Mouse (Mus musculus) adrenal gland (tissue): ENCODE measurements around the gene Madcam1.
"Not testable (repeated sequence)": the region's sequence is repeated elsewhere in the genome, so short reads cannot be mapped to it uniquely, and the experiment has no call there.

Source experiments
- intact Hi-C: fragments of 180-260 bp; cut with DNase I; formaldehyde crosslinking; loops from one replicate; pipeline ENCODE4 v1.15.1; 2025

The Madcam1 gene

DNA sequence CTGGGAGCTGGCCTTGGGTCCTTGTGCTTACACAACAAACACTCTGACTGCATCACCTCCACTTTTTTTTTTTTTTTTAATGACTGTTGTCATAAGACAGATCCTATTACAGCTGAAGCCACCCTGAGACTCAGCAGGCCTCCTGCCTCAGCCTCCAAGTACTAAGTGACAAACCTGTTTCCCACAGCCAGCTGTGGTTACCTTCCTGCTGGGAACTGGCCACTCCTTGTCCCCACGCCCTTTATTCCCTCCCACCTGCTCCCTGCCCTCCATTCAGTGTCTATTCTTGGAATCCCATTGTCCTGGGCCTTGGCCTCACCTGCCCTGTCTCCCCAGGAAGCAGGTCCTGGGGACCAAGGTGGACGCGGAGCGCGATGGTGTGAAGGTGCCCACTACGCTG lies 23.2 kb downstream of the Madcam1 start:
- intact Hi-C loops, result no loop called here

DNA sequence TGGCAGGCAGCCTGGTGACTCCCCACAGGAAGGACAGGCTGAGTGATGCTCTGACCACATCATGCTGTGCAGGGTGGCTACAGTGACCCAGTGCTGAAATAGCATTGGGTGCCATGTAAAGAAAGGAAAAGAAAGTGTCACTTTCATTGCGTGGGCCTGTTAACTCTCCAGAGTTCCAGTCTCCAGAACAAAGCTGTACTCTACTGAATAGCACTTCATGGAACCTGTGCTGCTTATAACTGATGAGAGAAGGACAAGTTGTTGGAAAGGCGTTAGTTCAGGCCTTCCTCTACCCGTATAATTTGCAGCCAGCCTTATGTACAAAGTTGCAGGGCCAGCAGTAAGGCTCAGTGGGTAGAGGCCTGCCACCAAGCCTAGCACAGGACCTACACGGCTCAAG lies 24.4 kb downstream of the Madcam1 start, which contains the start of gene Gzmm:
Gene Gzmm, plus strand, starts transcription at position 301 of the 400 bp plus-strand sequence.
- intact Hi-C loops, result no loop called here

DNA sequence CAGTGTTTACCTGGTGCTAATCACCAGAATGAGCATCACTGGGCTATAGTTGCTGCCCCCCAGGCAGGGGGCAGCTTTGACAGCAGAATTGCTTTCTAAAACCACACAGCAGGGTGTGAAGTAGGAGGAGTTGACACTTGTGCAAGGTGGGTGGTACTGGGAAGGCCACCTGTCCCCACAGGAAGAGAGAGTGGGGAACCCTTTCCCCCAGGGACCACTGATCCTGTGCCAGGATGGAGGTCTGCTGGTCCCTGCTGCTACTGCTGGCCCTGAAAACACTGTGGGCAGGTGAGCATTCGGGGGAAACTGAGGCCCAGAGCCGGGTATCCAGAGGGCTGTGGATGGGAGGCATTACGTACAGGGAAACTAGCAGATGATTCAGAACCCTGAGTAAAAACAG lies 24.8 kb downstream of the Madcam1 start:
- intact Hi-C loops, result no loop called here

DNA sequence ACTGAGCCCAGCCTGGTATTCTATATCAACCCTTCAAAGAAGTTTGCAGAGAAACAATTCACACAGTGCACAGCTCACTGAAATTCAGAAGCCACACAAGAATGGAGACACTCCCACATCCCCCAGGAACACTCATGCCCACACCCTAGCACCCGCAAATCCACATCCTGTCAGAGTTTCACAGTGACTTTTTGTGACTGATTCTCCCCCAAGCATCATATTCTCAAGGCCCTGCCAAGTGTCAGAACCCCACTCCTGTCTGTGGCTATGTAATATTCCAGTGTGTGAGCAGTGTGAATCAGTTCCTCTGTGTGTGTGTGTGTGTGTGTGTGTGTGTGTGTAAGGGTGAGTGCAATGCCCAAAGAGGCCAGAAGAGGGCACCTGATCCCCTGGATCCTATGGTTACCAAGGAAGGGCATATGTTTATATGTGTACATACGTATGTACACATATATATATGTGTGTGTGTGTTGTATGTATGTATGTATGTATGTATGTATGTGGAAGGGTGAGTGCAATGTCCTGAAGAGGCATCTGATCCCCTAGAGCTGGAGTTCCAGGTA lies 27.7 kb downstream of the Madcam1 start:
- intact Hi-C loops, result no loop called here

DNA sequence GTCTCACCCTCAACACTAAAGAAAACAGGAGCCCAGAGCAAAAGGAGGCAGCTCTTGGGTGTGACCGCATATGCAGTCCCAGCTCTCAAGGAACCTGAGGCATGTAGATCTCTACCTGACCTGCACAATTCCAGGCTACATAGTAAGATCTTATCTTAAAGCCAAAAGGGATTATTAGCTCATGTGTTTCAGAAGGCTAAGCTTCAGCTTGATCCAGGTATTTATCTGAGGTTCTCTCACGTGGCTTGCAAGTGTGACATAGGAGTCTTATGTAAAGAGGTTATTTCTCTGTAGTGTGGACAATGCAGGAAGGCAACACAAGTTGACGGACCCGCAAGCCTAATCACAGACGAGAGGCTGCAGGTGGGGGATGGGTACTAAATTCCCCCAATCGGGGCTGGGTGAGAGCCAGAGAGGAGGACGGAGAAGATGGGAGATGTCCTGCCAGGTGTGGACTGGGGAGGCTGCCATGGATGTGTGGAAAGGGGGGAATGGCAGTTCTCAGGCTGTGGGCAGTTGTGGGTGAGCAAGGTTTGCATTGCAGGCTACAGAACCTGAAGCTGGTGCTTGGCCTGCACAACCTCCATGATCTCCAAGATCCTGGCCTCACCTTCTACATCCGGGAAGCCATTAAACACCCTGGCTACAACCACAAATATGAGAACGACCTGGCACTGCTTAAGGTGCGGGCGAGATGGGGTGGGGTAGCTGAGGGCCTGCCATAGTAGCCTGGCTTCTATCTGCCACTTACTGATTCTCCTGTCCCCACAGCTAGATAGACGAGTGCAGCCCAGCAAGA lies 29.4 kb downstream of the Madcam1 start:
- intact Hi-C loops, result no loop called here

DNA sequence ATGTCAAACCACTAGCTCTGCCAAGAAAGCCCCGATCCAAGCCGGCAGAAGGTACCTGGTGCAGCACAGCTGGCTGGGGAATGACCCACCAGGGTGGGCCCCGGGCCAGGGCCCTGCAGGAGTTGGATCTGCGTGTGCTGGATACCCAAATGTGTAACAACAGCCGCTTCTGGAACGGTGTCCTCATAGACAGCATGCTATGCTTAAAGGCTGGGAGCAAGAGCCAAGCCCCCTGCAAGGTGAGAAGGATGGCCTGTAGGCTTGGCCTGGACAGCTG lies 30.0 kb downstream of the Madcam1 start:
- intact Hi-C loops, result no loop called here

DNA sequence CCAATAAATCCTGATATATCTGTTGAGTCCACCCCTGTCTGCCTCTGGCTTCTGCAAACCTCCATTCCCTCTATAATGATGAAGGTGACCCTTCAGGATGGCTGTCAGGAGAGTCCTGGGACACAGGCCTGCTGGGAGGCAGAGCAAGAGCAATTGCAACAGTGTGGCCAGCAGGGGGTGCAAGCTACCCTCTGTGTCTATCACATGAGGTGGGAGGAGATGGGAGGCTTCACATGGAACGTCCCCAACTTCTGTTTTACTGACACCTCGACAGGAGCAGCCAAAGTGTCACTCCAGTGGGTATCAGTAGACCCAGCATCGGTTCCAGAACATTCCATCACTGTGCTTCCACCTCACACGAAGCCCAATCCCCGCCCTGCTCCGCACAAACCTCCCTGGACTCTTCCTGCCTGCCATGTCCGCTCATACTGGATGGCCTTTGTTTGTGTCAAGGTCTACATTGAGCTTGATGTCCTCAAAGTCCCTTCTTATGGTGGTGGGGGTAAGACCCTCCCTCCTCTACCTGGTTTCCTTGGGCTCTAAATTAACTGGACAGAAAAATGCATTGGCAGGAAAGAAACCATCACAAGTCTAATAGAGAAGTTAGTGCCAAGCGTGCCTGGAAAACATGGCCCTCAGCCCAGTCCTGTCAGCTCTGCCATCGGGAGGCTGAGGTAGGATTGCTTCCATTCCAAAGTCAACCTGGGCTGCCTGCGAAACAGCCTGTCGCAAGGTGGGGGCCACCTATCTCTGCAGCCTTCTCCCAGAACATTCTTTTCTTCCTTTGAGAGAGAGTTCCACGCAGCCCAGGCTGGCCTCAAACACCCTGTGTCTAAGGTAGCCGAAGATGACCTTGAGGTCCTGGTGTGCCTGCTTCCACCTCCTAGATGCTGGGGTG lies 31.1 kb downstream of the Madcam1 start:
- intact Hi-C loops, result loop anchor here (5.0 kb wide), 1 partner anchor 92 kb away; no protein-coding TSS in a partner anchor

DNA sequence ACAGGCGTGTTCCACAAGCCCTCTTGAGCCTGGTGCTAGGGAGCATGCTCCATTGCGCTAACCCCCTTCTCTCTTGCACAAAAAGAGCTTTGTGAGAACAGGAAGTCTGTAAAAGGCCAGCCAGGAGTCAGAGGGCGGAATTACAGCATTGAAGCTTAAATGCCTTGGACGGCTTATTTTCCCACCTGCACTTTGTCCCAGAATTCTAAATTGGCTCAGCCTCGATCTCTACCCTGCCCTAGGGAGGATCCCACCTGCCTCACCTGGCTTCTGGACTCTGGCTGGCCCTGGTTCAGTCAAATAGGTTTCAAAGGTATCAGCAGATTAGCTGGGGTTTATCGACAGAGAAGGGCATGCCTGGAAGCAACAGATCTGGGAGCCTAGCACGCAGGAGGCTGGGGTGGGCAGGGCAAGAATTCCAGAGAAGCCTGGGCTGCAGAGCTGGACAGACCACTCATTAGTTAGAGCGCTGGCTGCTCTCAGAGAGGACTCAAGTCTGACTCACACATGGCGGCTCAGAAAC lies 31.8 kb downstream of the Madcam1 start:
- intact Hi-C loops, result loop anchor here (5.0 kb wide), 1 partner anchor 91 kb away; no protein-coding TSS in a partner anchor

DNA sequence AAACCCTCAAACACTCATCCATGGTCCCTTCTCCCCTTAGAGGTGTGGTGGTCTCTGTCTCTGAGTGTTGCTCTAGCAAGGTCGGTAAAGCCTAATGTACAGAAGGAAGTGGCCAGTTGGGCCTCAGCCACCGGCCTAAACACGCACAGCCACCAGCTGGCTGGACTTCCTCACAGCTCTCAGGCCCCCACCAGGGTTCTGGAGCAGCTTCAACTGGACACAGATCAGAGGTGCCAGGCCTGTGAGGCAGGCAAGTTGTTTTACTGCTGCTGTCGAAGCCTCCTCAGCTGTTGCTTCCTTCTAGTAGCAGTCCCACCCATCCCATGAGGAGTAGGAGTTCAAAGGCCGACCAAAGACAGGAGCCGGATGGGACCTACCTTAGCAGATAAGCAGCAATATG lies 33.6 kb downstream of the Madcam1 start:
- intact Hi-C loops, result loop anchor here (5.0 kb wide), 1 partner anchor 89 kb away; no protein-coding TSS in a partner anchor

DNA sequence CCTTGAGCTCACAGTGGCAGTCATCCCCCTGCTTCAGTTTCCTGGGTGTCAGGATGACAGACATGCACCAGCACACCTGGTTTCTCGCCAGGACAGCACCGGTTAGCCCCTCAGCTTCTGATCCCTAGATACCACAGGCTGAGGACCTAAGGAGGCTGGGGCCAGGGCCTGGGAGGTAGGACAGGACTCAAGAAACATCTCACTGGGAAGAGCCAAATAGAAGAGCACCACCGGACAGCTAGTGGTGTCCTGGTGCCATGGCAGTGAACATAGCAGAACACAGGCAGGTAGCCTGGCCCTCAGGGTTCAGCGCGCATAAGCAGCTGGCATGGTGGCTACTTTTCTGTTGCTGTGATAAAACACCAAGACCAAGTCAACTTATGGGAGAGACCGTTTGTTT lies 34.1 kb downstream of the Madcam1 start:
- intact Hi-C loops, result loop anchor here (5.0 kb wide), 1 partner anchor 89 kb away; no protein-coding TSS in a partner anchor

DNA sequence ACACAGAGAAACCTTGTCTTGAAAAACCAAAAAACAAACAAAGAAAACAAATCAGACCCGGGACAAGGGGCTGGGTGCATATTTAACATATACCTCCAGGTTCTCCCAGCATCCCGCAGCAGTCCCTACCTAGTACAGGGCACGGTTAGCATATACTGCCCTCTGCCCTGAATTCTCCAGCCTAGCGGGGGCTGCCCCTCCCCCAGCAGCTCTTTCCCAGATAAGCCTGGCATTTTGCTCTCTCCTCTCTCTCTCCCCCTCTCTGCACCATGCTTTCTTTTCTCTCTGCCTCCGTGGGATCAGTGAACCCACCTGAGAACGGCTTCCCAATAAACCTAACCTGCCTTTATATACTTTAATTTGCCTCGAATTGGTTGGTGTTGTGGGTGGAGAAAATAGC lies 36.3 kb downstream of the Madcam1 start:
- intact Hi-C loops, result no loop called here

DNA sequence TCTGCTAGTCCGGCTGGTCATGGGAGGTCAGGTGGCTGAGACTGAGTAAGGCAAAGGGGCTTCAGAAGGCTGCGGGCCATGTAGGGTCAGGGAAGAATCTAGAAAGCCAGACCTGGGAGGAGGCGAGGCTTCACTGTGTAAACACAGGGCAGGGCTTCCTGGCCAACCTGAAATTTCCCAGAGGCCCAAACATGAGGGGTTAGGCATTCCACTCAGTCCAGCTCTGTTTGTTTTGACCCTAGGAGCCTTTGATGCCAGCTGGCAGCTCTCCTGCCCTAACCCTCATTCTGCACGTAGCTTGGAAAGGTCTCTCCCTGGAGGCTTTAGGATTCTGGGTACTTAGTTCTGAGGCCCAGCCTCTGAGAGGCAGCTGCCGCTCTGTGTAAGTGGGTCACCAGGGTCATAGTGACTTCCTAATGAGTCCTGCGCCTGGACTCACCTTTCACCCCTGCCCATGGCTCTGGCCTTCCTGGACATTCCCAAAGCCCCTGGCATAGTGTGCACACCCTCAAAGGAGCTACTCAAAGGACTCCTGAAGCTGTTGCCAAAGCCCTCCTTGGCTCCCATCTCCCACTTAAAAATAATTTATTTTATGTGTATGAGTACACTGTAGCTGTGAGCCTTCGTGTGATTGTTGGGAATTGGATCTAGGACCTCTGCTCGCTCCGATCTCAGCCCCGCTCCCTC lies 37.2 kb downstream of the Madcam1 start:
- intact Hi-C loops, result no loop called here

DNA sequence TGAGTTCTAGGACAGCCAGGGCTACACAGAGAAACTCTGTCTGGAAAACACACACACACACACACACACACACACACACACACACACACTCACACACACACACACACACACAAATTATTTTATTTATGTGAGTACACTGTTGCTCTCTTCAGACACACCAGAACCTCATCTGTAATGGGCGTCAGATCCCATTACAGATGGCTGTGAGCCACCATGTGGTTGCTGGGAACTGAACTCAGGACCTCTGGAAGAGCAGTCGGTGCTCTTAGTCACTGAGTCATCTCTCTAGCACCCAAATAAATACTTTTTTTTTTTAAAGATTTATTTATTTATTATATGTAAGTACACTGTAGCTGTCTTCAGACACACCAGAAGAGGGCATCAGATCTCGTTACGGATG lies 38.6 kb downstream of the Madcam1 start:
- intact Hi-C loops, result not testable (repeated sequence)

DNA sequence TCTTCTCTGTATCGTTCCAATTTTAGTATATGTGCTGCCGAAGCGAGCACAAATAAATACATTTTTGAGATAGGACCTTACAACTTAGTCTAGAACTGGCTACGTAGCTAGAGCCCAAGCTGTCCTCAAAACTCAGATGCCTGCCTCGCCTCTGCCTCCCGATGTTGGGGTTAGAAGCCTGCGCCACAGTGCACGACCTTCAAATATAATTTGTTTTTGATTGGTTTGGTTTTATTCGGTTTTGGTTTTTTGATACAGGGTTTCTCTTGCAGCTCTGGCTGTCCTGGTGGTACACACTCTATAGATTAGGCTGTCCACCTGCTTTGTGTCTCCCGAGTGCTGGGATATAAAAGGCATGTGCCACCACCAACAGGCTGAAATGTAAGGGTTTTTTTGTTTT lies 39.2 kb downstream of the Madcam1 start:
- intact Hi-C loops, result no loop called here

DNA sequence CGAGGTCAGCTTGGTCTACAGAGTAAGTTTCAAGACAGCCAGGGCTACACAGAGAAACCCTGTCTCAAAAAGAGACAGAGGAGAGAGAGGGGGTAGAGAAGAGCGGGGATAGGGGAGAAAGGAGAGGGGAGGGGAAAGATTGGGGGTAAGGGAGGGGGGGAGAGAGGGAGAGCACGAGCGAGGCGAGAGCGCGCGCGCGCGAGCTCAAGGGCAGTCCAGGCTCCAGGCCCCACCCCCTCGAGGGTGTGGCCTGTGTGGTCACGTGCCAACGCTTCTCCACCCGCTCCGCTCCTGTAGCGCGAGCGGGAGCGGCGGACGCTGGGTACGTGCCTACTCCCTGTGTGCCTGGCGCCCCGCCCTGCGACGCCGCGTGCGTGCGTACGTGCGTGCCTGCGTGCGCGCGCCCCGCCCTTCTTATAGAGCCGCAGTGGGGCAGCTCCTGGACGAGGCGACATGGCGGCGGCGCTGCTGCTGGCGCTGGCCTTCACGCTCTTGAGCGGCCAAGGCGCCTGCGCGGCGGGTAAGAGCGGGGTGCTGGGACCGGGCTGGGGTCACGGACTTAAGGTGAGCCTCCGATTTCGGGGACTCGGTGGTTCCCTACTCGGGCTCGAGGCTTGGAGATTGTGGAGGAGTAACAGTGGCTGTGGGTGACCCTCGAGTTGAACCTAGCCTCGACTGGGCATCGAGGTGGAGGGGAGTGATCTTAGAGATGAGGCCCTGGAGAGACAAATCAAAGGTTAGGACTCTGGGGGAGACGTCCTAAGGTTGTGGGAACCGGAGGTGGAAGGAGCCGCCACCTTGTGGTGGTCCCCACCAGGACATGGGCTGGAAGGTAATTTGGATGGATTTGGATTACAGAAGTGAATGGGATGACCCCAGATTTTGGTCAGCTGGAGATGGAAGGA lies 40.0 kb downstream of the Madcam1 start, which contains the start of gene Bsg:
Gene Bsg, plus strand, starts transcription at position 427 of the 905 bp plus-strand sequence.
- intact Hi-C loops, result no loop called here

DNA sequence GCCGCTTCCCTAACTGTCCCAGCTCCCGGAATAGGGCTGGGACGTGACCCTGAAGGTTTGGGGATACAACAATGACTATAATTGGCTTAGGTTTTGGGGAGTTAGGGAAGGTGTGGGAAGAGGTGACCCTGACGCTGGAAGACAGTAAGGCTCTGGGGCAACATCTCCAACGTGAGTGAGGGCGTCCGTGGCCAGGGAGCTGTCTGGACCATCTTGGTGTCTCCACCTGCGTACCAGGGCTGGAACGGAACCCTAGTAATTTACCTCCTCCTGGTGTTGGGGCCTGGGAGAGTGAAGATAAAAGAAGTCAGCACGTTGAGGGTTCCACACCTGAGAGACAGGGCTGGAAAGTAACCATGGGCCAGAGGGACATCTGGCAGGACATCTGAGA lies 40.6 kb downstream of the Madcam1 start:
- intact Hi-C loops, result loop anchor here (5.0 kb wide), 1 partner anchor 77 kb away; no protein-coding TSS in a partner anchor

DNA sequence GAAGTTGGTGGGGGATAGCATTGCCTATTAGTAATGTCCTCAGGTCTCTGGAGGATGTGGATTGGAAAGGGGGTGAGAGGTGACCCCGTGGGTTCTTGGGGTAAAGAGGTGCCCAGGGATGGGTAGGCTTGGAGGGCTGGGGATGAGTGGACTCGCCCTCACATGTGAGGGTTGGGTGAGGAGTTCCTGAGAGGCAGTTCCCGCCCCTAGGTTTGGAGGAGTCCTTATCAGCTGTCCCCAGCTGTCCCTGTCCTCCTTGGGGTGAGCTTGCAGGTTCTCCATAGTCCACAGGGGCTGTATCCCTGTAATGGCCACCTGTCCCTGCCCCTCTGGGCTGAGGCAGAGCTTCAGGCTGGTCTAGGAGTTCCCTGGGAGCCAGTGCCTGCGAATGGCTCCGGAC lies 41.6 kb downstream of the Madcam1 start:
- intact Hi-C loops, result loop anchor here (5.0 kb wide), 1 partner anchor 76 kb away; no protein-coding TSS in a partner anchor

DNA sequence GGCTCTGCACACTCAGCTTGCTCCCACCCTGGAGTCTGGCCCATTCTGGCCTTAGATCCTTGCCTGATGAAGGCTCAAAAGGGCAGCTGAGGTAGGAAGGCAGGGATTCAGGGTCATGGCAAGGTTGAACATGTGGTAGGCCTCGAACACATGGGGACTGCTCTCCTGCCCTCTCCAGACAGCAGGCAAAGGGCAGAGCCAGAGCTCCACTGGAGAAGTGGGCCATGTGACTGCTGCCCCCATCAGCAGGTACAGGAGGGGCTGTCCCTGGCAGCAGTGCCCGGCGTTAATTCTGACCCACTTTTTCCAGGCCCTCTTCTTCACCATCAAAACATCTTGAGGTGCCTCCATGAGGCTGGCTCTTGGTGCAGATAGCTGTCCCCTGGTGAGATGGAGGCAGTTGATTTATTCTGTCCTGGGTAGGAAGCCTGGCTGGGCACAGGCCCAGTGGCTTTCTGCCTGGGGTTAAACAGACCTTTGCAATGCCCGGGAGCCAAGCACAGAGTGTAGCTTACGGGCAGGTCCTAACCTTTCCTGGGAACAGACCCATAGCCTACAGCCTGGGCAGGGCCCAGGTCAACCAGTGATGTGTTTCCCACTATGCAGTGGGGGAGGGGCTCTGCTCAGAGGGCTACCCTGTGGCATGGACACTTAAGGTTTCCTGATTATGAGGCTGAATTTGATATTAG lies 42.2 kb downstream of the Madcam1 start:
- intact Hi-C loops, result loop anchor here (5.0 kb wide), 1 partner anchor 76 kb away; no protein-coding TSS in a partner anchor

DNA sequence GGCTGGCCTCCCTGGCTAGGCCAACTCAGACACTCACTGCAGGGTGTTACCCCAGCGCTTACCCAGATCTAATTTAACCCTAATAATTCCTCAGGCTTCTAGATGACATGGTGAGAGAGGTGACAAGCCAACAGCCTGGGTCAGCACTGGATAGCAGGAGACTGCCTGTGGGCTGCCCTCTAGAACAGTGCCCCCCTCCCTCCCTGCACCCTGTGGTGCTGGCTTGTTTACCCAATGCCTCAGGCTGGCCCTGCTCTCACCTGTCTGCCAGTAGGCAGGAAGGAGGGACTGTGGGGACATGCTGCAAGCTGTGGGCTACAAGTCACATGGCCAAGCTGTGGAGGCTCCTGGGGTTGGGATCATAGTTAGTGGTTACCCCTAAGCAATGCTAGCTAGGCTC lies 42.8 kb downstream of the Madcam1 start:
- intact Hi-C loops, result loop anchor here (5.0 kb wide), 1 partner anchor 75 kb away; no protein-coding TSS in a partner anchor
